Mouse (Mus musculus) stomach, postnatal 0 days (tissue): Measurements from ENCODE around the gene Hsd17b14. TPM values are rescaled to one million over a fixed set of nuclear protein-coding genes. Genes with fewer than 3 reads are reported as not detected.

Experiments used
- ATAC-seq: fragments of 200-750 bp; cut with Nextera tagmentation; 2 replicates; pipeline ENCODE4 v1.8.0; 2017; ENCODE audit not compliant: low FRiP score, low TSS enrichment
- DNase-seq: peaks from one replicate; pipeline ENCODE4 v3.0.0-alpha.2; 2016; ENCODE audit warnings: low spot score
- H3K27ac ChIP-seq: fragments of 300-500 bp; sonication (generic); replicated peaks from 2 replicates; pipeline ENCODE4 v1.5.1; 2014; ENCODE audit warnings: mild to moderate bottlenecking, control low read depth
- H3K27me3 ChIP-seq: fragments of 300-500 bp; sonication (generic); 2 replicates; pipeline ENCODE4 v1.6.1; 2014; ENCODE audit warnings: low read length; ENCODE audit not compliant: control insufficient read depth, insufficient read depth
- H3K36me3 ChIP-seq: fragments of 300-500 bp; sonication (generic); 2 replicates; pipeline ENCODE4 v1.6.1; 2014; ENCODE audit warnings: low read length, mixed read lengths; ENCODE audit not compliant: control insufficient read depth, insufficient read depth
- H3K4me1 ChIP-seq: fragments of 300-500 bp; sonication (generic); replicated peaks from 2 replicates; pipeline ENCODE4 v1.6.1; 2014; ENCODE audit warnings: antibody characterized with exemption; ENCODE audit not compliant: control insufficient read depth, insufficient read depth
- H3K4me2 ChIP-seq: fragments of 300-500 bp; sonication (generic); replicated peaks from 2 replicates; pipeline ENCODE4 v1.6.1; 2014; ENCODE audit warnings: low read depth, mild to moderate bottlenecking, control low read depth, moderate library complexity
- H3K4me3 ChIP-seq: fragments of 300-500 bp; sonication (generic); 2 replicates; pipeline ENCODE4 v1.5.1; 2014; ENCODE audit warnings: low read depth, low read length, control low read depth
- H3K9ac ChIP-seq: fragments of 300-500 bp; sonication (generic); 2 replicates; pipeline ENCODE4 v1.6.1; 2014; ENCODE audit warnings: mild to moderate bottlenecking, low read length, control low read depth, mixed read lengths
- H3K9me3 ChIP-seq: fragments of 300-500 bp; sonication (generic); 2 replicates; pipeline ENCODE4 v1.6.1; 2016; ENCODE audit warnings: low read length; ENCODE audit not compliant: control insufficient read depth
- CTCF ChIP-seq: IDR thresholded peaks from 2 replicates; pipeline ENCODE4 v1.5.1; 2016; ENCODE audit warnings: antibody characterized with exemption, low read depth, mild to moderate bottlenecking, moderate library complexity
- EP300 ChIP-seq: optimal IDR thresholded peaks from 2 replicates; pipeline ENCODE3; 2016; ENCODE audit warnings: antibody characterized with exemption
- WGBS: fragments of 180-500 bp; shearing (Covaris S2); extraction: QIAGEN DNeasy Blood & Tissue Kit; methylation state at CpG from one replicate; pipeline ENCODE4 v1.1.7; 2014; 5-methylcytosine and 5-hydroxymethylcytosine counted together
- polyA plus RNA-seq: library from polyadenylated mRNA; unstranded; fragments of >200 nt; fragmentation: Nextera tagmentation; extraction: Ambion mirVana; gene quantifications from 2 replicates; pipeline ENCODE4 v1.2.1, GENCODE M21; 2015

Gene Hsd17b14
- polyA plus RNA-seq, 1 experiment from 2014 or later = 16.6 TPM

GRCm38 (mm10) chr7:45571966-45572365 is 17.3 kb downstream of the Hsd17b14 start:
- H3K9ac ChIP-seq = no peak overlapping the region
- no peak for ATAC-seq
- WGBS = 45% methylated on average over 1 of the region's 1 CpGs
- no peaks in the 10 kb centered on the region for H3K27me3 ChIP-seq
- H3K4me1 ChIP-seq = peaks cover 8% of the 10 kb centered on the region
- H3K36me3 ChIP-seq = peaks cover 8% of the 10 kb centered on the region
- no peak overlapping the region for H3K27ac ChIP-seq
- no peak overlapping the region for H3K4me2 ChIP-seq
- no peaks in the 10 kb centered on the region for H3K9me3 ChIP-seq
- H3K4me3 ChIP-seq = no peak overlapping the region
- no peak for DNase-seq
- no peak for TF ChIP-seq CTCF
- no peak for TF ChIP-seq EP300

- Histone ChIP-seq H3K4me3 (no peak overlapping the region), H3K9me3 (no peaks in the 10 kb centered on the region), H3K4me2 (0 out of 2 replicates have a peak overlapping the region, but pooled peaks have one; percentile 25), H3K9ac (no peak overlapping the region), H3K36me3 (peaks cover 8% of the 10 kb centered on the region), H3K27me3 (no peaks in the 10 kb centered on the region), H3K27ac (no peak overlapping the region; the same call in 1 of the 2 replicates), H3K4me1 (peaks cover 8% of the 10 kb centered on the region)
- 51% methylated on average over 8 of the region's 8 CpGs for WGBS
- no peak for ATAC-seq
- TF ChIP-seq EP300 (no peak), CTCF (no peak)
- no peak for DNase-seq
Measured at GRCm38 (mm10) chr7:45573954-45574353, 19.3 kb downstream of the Hsd17b14 start.

GRCm38 (mm10) chr7:45574472-45575379 is 20.0 kb downstream of the Hsd17b14 start:
- Histone ChIP-seq H3K27ac (no peak overlapping the region), H3K27me3 (no peaks in the 10 kb centered on the region), H3K9ac (peak overlapping the region; percentile 23; the same call in 1 of the 2 replicates), H3K9me3 (no peaks in the 10 kb centered on the region), H3K4me3 (no peak overlapping the region), H3K4me1 (peaks cover 8% of the 10 kb centered on the region), H3K4me2 (peak overlapping the region; percentile 25; the same call in 1 of the 2 replicates), H3K36me3 (peaks cover 8% of the 10 kb centered on the region)
- no peak for TF ChIP-seq CTCF
- TF ChIP-seq EP300 = no peak
- DNase-seq = peak; percentile 59
- 74% methylated on average over 15 of the region's 15 CpGs for WGBS
- no peak for ATAC-seq

GRCm38 (mm10) chr7:45585923-45586322 is 31.2 kb downstream of the Hsd17b14 start:
- Histone ChIP-seq H3K27ac (no peak overlapping the region), H3K4me3 (no peak overlapping the region), H3K9me3 (no peaks in the 10 kb centered on the region), H3K4me1 (no peaks in the 10 kb centered on the region), H3K4me2 (no peak overlapping the region), H3K27me3 (no peaks in the 10 kb centered on the region), H3K36me3 (peaks cover 10% of the 10 kb centered on the region; the same call in 1 of the 2 replicates), H3K9ac (no peak overlapping the region)
- no peak for TF ChIP-seq CTCF
- no peak for TF ChIP-seq EP300
- 92% methylated on average over 6 of the region's 6 CpGs for WGBS
- DNase-seq = no peak
- no peak for ATAC-seq

GRCm38 (mm10) chr7:45587631-45588592 is 33.2 kb downstream of the Hsd17b14 start:
- H3K36me3 ChIP-seq = peaks cover 10% of the 10 kb centered on the region; the same call in 1 of the 2 replicates
- no peak overlapping the region for H3K27ac ChIP-seq
- H3K4me3 ChIP-seq = no peak overlapping the region
- H3K4me2 ChIP-seq = no peak overlapping the region
- H3K27me3 ChIP-seq = no peaks in the 10 kb centered on the region
- H3K9ac ChIP-seq = no peak overlapping the region
- H3K4me1 ChIP-seq = no peaks in the 10 kb centered on the region
- no peak for TF ChIP-seq CTCF
- no peak for TF ChIP-seq EP300
- no peak for ATAC-seq
- H3K9me3 ChIP-seq = no peaks in the 10 kb centered on the region
- no peak for DNase-seq
- WGBS = 92% methylated on average over 23 of the region's 23 CpGs
